Mouse (Mus musculus) lung, embryonic 16.5 days (tissue): ENCODE data around the gene Kpna4. TPM values are rescaled to one million over a fixed set of nuclear protein-coding genes. Genes with fewer than 3 reads are reported as not detected.
A peak's percentile ranks its signal among the peaks of the same experiment; 100 is the strongest.

Source experiments
- ATAC-seq: fragments of 200-750 bp; cut with Nextera tagmentation; 2 replicates; pipeline ENCODE4 v1.8.0; 2017; ENCODE audit warnings: low read depth, mild to moderate bottlenecking, moderate library complexity
- H3K27ac ChIP-seq: fragments of 300-500 bp; sonication (generic); 2 replicates; pipeline ENCODE4 v1.5.1; 2014; ENCODE audit warnings: mild to moderate bottlenecking, control low read depth, low read length
- H3K27me3 ChIP-seq: fragments of 300-500 bp; sonication (generic); 2 replicates; pipeline ENCODE4 v1.6.1; 2014; ENCODE audit warnings: low read depth, low read length, mixed read lengths; ENCODE audit not compliant: control insufficient read depth, insufficient read depth
- H3K36me3 ChIP-seq: fragments of 300-500 bp; sonication (generic); 2 replicates; pipeline ENCODE4 v1.6.1; 2014; ENCODE audit warnings: low read length; ENCODE audit not compliant: control insufficient read depth, insufficient read depth
- H3K4me1 ChIP-seq: fragments of 300-500 bp; sonication (generic); replicated peaks from 2 replicates; pipeline ENCODE4 v1.6.1; 2014; ENCODE audit warnings: low read length, mixed read lengths; ENCODE audit not compliant: control insufficient read depth, insufficient read depth
- H3K4me2 ChIP-seq: fragments of 300-500 bp; sonication (generic); 2 replicates; pipeline ENCODE4 v1.6.1; 2014; ENCODE audit warnings: low read depth, low read length, control low read depth
- H3K4me3 ChIP-seq: fragments of 300-500 bp; sonication (generic); 2 replicates; pipeline ENCODE4 v1.5.1; 2014; ENCODE audit warnings: mild to moderate bottlenecking, low read length, control low read depth
- H3K9ac ChIP-seq: fragments of 300-500 bp; sonication (generic); 2 replicates; pipeline ENCODE4 v1.6.1; 2014; ENCODE audit warnings: low read length, control low read depth
- H3K9me3 ChIP-seq: fragments of 300-500 bp; sonication (generic); 2 replicates; pipeline ENCODE4 v1.6.1; 2016; ENCODE audit warnings: low read length; ENCODE audit not compliant: control insufficient read depth
- WGBS: fragments of 180-500 bp; shearing (Covaris S2); extraction: QIAGEN DNeasy Blood & Tissue Kit; methylation state at CpG from one replicate; pipeline ENCODE4 v1.1.7; 2014; 5-methylcytosine and 5-hydroxymethylcytosine counted together
- polyA plus RNA-seq: library from polyadenylated mRNA; unstranded; fragments of >200 nt; fragmentation: Nextera tagmentation; extraction: Ambion mirVana; gene quantifications from 2 replicates; pipeline ENCODE4 v1.2.1, GENCODE M21; 2015

Kpna4 gene
- polyA plus RNA-seq, result 26.1 and 28.4 TPM in 2 replicates

DNA sequence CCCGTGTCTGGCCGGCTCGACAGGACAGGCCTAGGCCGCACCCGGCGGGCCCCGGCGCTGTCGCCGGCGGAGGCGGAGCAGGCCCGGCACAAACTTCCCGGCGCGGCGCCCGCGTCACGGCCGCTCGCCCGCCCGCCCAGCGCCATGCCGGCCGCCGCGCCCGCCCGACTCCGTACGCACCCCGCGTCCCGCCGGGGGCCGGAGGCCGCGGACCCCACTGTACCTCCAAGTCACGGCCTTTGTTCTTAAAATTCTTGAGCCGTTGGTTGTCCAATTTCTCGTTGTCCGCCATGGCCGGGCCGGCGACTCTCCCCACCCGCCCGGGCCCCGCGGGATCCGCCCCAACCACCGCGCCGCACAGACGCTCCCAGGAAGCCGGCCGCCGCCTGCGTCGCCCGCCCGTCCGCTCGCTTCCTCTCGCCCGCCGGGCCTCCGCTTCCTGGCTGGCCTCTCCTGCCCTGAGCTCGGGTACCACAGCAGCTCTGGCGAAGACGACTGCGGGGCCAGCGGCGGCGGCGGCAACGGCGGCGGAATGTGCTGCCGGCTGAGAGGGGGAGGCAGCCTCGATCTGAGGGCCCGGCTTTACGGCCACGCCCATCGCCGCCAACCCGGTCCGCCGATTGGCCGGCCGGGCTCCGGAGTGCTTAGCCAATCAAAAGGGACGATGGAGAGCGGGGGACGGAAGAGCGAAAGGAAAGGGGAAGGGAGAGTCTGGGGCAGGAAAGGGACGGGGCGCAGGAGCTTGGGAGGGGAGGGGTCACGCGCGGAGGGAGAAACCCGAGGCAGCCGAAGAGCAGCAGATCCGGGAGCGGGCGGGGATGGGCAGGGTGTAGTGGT lies at the start of gene Kpna4:
Gene Kpna4 (minus strand): TSS at position 605 of the 837 bp plus-strand sequence.
- Histone ChIP-seq H3K36me3 (no peaks in the 10 kb centered on the region), H3K4me1 (peaks cover 7% of the 10 kb centered on the region), H3K27me3 (no peaks in the 10 kb centered on the region), H3K9ac (peak within 1 kb of the TSS; percentile 92), H3K9me3 (no peaks in the 10 kb centered on the region), H3K27ac (peak within 1 kb of the TSS; percentile 90), H3K4me2 (peak within 1 kb of the TSS; percentile 90), H3K4me3 (peak within 1 kb of the TSS; percentile 93)
- ATAC-seq, result peak; percentile 99
- under 1% methylated on average over 46 of the region's 107 CpGs for WGBS

- 0 out of 2 replicates have a peak, but pooled peaks have one; percentile 45 for ATAC-seq
- no peaks in the 10 kb centered on the region for H3K36me3 ChIP-seq
- H3K9me3 ChIP-seq, result no peaks in the 10 kb centered on the region
- no peak overlapping the region for H3K27ac ChIP-seq
- H3K9ac ChIP-seq, result no peak overlapping the region
- 21% methylated on average over 1 of the region's 1 CpGs for WGBS
- H3K4me3 ChIP-seq, result no peak overlapping the region
- no peaks in the 10 kb centered on the region for H3K4me1 ChIP-seq
- H3K4me2 ChIP-seq, result no peak overlapping the region
- H3K27me3 ChIP-seq, result no peaks in the 10 kb centered on the region
Measured at GRCm38 (mm10) chr3:69175229-69175628, 48.3 kb upstream of the Kpna4 start.

GRCm38 (mm10) chr3:69171123-69171522 lies 44.2 kb upstream of the Kpna4 start:
- no peak overlapping the region for H3K9ac ChIP-seq
- no peak overlapping the region for H3K27ac ChIP-seq
- H3K4me3 ChIP-seq, result no peak overlapping the region
- H3K27me3 ChIP-seq, result no peaks in the 10 kb centered on the region
- 51% methylated on average over 4 of the region's 4 CpGs for WGBS
- no peaks in the 10 kb centered on the region for H3K36me3 ChIP-seq
- H3K4me1 ChIP-seq, result no peaks in the 10 kb centered on the region
- no peak overlapping the region for H3K4me2 ChIP-seq
- ATAC-seq, result no peak
- H3K9me3 ChIP-seq, result no peaks in the 10 kb centered on the region

DNA sequence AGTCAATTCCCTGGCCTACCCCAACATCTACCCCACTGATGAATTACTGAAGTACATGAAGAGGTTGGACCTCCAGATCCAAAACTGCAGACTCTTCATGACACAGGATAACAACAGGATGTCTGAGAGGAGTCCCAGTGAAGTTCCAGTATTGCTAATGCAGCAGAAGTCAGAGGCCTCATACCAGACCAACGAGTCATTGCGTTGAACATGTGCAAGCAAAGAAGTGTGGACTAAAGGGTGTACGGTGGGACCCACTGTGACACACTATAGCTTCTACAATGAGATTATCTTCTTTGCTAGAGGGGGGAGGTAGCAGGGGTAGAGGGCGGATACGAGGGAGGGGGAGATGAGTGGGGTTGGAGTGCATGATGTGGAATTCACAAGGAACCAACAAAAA lies 42.9 kb upstream of the Kpna4 start:
- WGBS, result 67% methylated on average over 5 of the region's 5 CpGs
- no peak overlapping the region for H3K27ac ChIP-seq
- no peaks in the 10 kb centered on the region for H3K4me1 ChIP-seq
- no peak overlapping the region for H3K4me2 ChIP-seq
- no peaks in the 10 kb centered on the region for H3K9me3 ChIP-seq
- H3K27me3 ChIP-seq, result no peaks in the 10 kb centered on the region
- H3K4me3 ChIP-seq, result no peak overlapping the region
- no peaks in the 10 kb centered on the region for H3K36me3 ChIP-seq
- ATAC-seq, result no peak
- H3K9ac ChIP-seq, result no peak overlapping the region

GRCm38 (mm10) chr3:69168724-69169123 lies 41.8 kb upstream of the Kpna4 start:
- no peak for ATAC-seq
- no peak overlapping the region for H3K27ac ChIP-seq
- no peaks in the 10 kb centered on the region for H3K36me3 ChIP-seq
- no peak overlapping the region for H3K4me3 ChIP-seq
- H3K27me3 ChIP-seq, result no peaks in the 10 kb centered on the region
- H3K9ac ChIP-seq, result no peak overlapping the region
- H3K4me2 ChIP-seq, result no peak overlapping the region
- 89% methylated on average over 9 of the region's 9 CpGs for WGBS
- H3K9me3 ChIP-seq, result no peaks in the 10 kb centered on the region
- H3K4me1 ChIP-seq, result no peaks in the 10 kb centered on the region

GRCm38 (mm10) chr3:69163057-69163456 lies 36.1 kb upstream of the Kpna4 start:
- Histone ChIP-seq H3K27ac (no peak overlapping the region), H3K9me3 (no peaks in the 10 kb centered on the region), H3K9ac (no peak overlapping the region), H3K36me3 (no peaks in the 10 kb centered on the region), H3K4me2 (no peak overlapping the region), H3K27me3 (no peaks in the 10 kb centered on the region), H3K4me3 (no peak overlapping the region), H3K4me1 (no peaks in the 10 kb centered on the region)
- ATAC-seq, result no peak
- WGBS, result 64% methylated on average over 6 of the region's 6 CpGs

DNA sequence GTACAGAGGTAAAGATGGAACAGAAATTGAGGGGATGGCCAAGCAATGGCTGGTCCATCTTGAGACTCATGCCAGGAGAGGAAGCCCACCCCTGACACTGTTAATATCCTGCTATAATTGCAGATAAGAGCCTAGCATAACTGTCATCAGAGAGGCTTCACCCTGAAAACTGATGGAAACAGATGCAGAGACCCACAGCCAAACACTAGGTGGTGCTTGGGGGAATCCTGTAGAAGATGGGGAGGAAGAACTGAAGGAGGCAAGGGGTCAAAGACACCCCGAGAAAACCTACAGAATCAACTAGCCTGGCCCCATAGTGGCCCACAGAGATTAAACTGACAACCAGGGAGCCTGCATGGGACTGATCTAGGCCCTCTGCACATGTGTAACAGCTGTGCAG lies 33.5 kb upstream of the Kpna4 start:
- no peaks in the 10 kb centered on the region for H3K9me3 ChIP-seq
- no peak for ATAC-seq
- H3K9ac ChIP-seq, result no peak overlapping the region
- no peaks in the 10 kb centered on the region for H3K4me1 ChIP-seq
- WGBS, result 53% methylated on average over 1 of the region's 1 CpGs
- no peak overlapping the region for H3K27ac ChIP-seq
- H3K4me3 ChIP-seq, result no peak overlapping the region
- H3K4me2 ChIP-seq, result no peak overlapping the region
- H3K36me3 ChIP-seq, result no peaks in the 10 kb centered on the region
- no peaks in the 10 kb centered on the region for H3K27me3 ChIP-seq

GRCm38 (mm10) chr3:69159501-69159900 lies 32.6 kb upstream of the Kpna4 start:
- no peak overlapping the region for H3K9ac ChIP-seq
- no peak overlapping the region for H3K4me3 ChIP-seq
- H3K27me3 ChIP-seq, result no peaks in the 10 kb centered on the region
- H3K4me1 ChIP-seq, result no peaks in the 10 kb centered on the region
- ATAC-seq, result no peak
- H3K27ac ChIP-seq, result no peak overlapping the region
- H3K4me2 ChIP-seq, result no peak overlapping the region
- no peaks in the 10 kb centered on the region for H3K9me3 ChIP-seq
- WGBS, result 65% methylated on average over 2 of the region's 2 CpGs
- H3K36me3 ChIP-seq, result no peaks in the 10 kb centered on the region

DNA sequence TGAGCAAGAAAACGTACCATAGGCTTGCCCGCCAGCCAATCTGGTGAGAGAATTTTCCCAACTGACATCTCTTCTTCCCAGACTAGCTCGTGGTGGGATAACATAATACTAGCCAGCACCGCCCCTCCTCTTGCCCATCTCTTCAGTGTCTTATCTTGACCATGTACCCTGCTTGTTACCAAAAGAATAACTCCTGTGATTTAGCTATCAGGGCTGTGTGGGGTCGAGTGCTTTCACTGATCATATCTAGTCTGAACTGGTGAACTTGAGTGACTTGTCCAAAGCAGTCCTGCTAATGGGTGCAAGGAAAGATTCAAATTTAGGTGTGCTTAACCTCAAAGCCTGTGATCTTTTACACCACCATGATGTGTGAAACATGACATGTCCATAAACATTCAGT lies 31.0 kb upstream of the Kpna4 start:
- Histone ChIP-seq H3K4me1 (no peaks in the 10 kb centered on the region), H3K27me3 (no peaks in the 10 kb centered on the region), H3K9ac (no peak overlapping the region), H3K9me3 (no peaks in the 10 kb centered on the region), H3K36me3 (no peaks in the 10 kb centered on the region), H3K4me3 (no peak overlapping the region), H3K27ac (no peak overlapping the region), H3K4me2 (no peak overlapping the region)
- ATAC-seq, result no peak
- WGBS, result 70% methylated on average over 5 of the region's 5 CpGs
